Mouse (Mus musculus) myocyte (in vitro differentiated cells): Measurements from ENCODE around the gene Igfbp2. TPM values are rescaled to one million over a fixed set of nuclear protein-coding genes. Genes with fewer than 3 reads are reported as not detected.
A peak's percentile ranks its signal among the peaks of the same experiment; 100 is the strongest.

Experiments
- H3K27me3 ChIP-seq: one replicate; pipeline ENCODE4 v1.6.1; 2011; ENCODE audit not compliant: control insufficient read depth, insufficient read depth, insufficient read length
- H3K36me3 ChIP-seq: one replicate; pipeline ENCODE4 v1.6.1; 2011; ENCODE audit not compliant: control insufficient read depth, insufficient read depth
- H3K4me2 ChIP-seq: one replicate; pipeline ENCODE4 v1.6.1; 2011; ENCODE audit warnings: low read depth, control low read depth
- H3K4me3 ChIP-seq: one replicate; pipeline ENCODE4 v1.5.1; 2011; ENCODE audit warnings: mild to moderate bottlenecking, control low read depth, moderate library complexity
- H3K79me2 ChIP-seq: one replicate; pipeline ENCODE4 v1.6.1; 2011; ENCODE audit not compliant: control insufficient read depth, insufficient read depth
- H3ac ChIP-seq: one replicate; pipeline ENCODE4 v1.6.1; 2011; ENCODE audit not compliant: control insufficient read depth, insufficient read length
- CEBPB ChIP-seq: IDR thresholded peaks from 2 replicates; pipeline ENCODE4 v1.6.1; 2011; ENCODE audit warnings: mild to moderate bottlenecking, moderate library complexity; ENCODE audit not compliant: poor library complexity, insufficient read depth, severe bottlenecking
- E2F4 ChIP-seq: IDR thresholded peaks from one replicate; pipeline ENCODE4 v1.6.1; 2011; ENCODE audit warnings: mild to moderate bottlenecking, control low read depth, moderate library complexity; ENCODE audit not compliant: insufficient read depth
- MAX ChIP-seq: IDR thresholded peaks from one replicate; pipeline ENCODE4 v1.6.1; 2011; ENCODE audit warnings: low read depth, mild to moderate bottlenecking, control low read depth
- MYOD1 ChIP-seq, 3 experiments: IDR thresholded peaks; one replicate each; pipeline ENCODE4 v1.6.1; 2011; ENCODE audit warnings: control low read depth in 2 of 3, low read depth in 2 of 3, mild to moderate bottlenecking in 2 of 3, moderate library complexity in 1 of 3; ENCODE audit not compliant: insufficient read length in 2 of 3, control insufficient read depth in 1 of 3
- MYOG ChIP-seq, 3 experiments: IDR thresholded peaks; one replicate each; pipeline ENCODE4 v1.6.1; 2011; ENCODE audit warnings: control low read depth in 2 of 3, low read depth in 2 of 3, mild to moderate bottlenecking in 2 of 3; ENCODE audit not compliant: insufficient read length in 2 of 3, control insufficient read depth in 1 of 3, insufficient read depth in 1 of 3
- POLR2A ChIP-seq: IDR thresholded peaks from one replicate; pipeline ENCODE4 v1.6.1; 2011; ENCODE audit warnings: low read depth, mild to moderate bottlenecking, control low read depth, moderate library complexity; ENCODE audit not compliant: insufficient read length
- POLR2AphosphoS2 ChIP-seq: IDR thresholded peaks from one replicate; pipeline ENCODE4 v1.6.1; 2011; ENCODE audit warnings: low read depth, control low read depth; ENCODE audit not compliant: insufficient read length
- REST ChIP-seq: IDR thresholded peaks from one replicate; pipeline ENCODE4 v1.6.1; 2011; ENCODE audit warnings: mild to moderate bottlenecking, control low read depth, moderate library complexity; ENCODE audit not compliant: insufficient read depth, insufficient read length
- SRF ChIP-seq: IDR thresholded peaks from one replicate; pipeline ENCODE4 v1.6.1; 2011; ENCODE audit warnings: low read depth; ENCODE audit not compliant: control insufficient read depth, insufficient read length
- TCF12 ChIP-seq: IDR thresholded peaks from one replicate; pipeline ENCODE4 v1.6.1; 2011; ENCODE audit warnings: mild to moderate bottlenecking, control low read depth; ENCODE audit not compliant: poor library complexity, insufficient read depth, severe bottlenecking
- TCF3 ChIP-seq: IDR thresholded peaks from one replicate; pipeline ENCODE4 v1.6.1; 2011; ENCODE audit warnings: low read depth, control low read depth; ENCODE audit not compliant: insufficient read length
- USF1 ChIP-seq: IDR thresholded peaks from one replicate; pipeline ENCODE4 v1.6.1; 2011; ENCODE audit warnings: low read depth, mild to moderate bottlenecking, control low read depth, moderate library complexity
- polyA plus RNA-seq: library from polyadenylated mRNA; unstranded; fragments of >200 nt; fragmentation: generic; extraction: Trizol; gene quantifications from one replicate; pipeline ENCODE4 v1.2.1, GENCODE M21; 2012; ENCODE audit warnings: missing spikeins

The Igfbp2 gene
- polyA plus RNA-seq, 1 experiment = 83.7 TPM

DNA sequence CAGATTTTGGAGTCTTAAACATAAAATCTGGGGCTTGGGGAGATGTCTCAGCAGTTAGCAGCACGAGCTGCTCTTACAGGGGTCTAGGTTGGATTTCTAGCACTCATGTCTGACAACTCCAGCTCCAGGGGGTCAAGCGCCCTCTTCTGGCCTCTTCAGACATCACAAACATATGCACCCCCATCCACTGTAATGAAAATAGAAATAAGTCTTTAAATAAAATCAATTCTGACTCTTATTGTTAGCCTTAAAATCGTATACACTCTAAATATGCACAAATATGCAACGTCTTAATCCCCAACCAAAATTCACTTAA lies 55.0 kb downstream of the Igfbp2 start:
- no peak overlapping the region for H3ac ChIP-seq
- TF ChIP-seq TCF12 (no peak), TCF3 (no peak), USF1 (no peak), MYOD1 (IDR thresholded peaks at IDR 0.05; ENCODE audit: control insufficient read depth in 1 of 3, insufficient read length in 2 of 3, low read depth in 2 of 3) (no peak), MAX (no peak)
- no peaks in the 10 kb centered on the region for H3K36me3 ChIP-seq
- no peak overlapping the region for H3K4me3 ChIP-seq
- H3K4me2 ChIP-seq = peak overlapping the region; percentile 85
- H3K79me2 ChIP-seq = peaks cover 2% of the 10 kb centered on the region
- no peaks in the 10 kb centered on the region for H3K27me3 ChIP-seq

- Histone ChIP-seq H3ac (no peak overlapping the region), H3K4me3 (no peak overlapping the region), H3K4me2 (no peak overlapping the region), H3K27me3 (no peaks in the 10 kb centered on the region), H3K36me3 (no peaks in the 10 kb centered on the region), H3K79me2 (no peaks in the 10 kb centered on the region)
- TF ChIP-seq CEBPB (no peak), TCF3 (no peak), MYOD1 (IDR thresholded peaks at IDR 0.05; ENCODE audit: control insufficient read depth in 1 of 3, insufficient read length in 2 of 3, low read depth in 2 of 3) (no peak), E2F4 (no peak), USF1 (no peak), MYOG (IDR thresholded peaks at IDR 0.05; ENCODE audit: control insufficient read depth in 1 of 3, insufficient read depth in 1 of 3, insufficient read length in 2 of 3, low read depth in 2 of 3) (no peak), SRF (no peak), MAX (no peak), POLR2AphosphoS2 (no peak), TCF12 (no peak), REST (no peak), POLR2A (no peak)
Observed at GRCm38 (mm10) chr1:72885111-72885818, 61.0 kb downstream of the Igfbp2 start.

DNA sequence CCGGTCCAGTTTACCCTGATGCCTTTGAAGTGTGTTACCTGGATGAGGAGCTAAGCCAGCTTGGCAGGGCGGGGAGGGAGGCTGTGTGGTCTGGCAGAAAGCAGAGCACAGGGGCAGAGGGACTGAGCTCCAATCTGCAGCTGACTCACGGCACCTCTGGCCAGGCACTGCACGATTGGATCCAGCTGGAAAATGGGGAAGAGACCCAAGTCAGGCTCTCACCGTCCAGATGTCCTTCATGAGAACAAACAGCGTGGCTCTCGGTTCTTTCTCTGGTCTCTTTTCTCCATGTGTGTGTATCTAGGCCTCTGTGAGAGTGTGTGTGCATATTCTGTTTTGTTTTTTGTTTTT lies 61.5 kb downstream of the Igfbp2 start:
- Histone ChIP-seq H3K79me2 (no peaks in the 10 kb centered on the region), H3K27me3 (no peaks in the 10 kb centered on the region), H3ac (no peak overlapping the region), H3K4me3 (no peak overlapping the region), H3K36me3 (no peaks in the 10 kb centered on the region), H3K4me2 (no peak overlapping the region)
- TF ChIP-seq MYOG (IDR thresholded peaks at IDR 0.05; ENCODE audit: control insufficient read depth in 1 of 3, insufficient read depth in 1 of 3, insufficient read length in 2 of 3, low read depth in 2 of 3) (no peak), TCF12 (no peak), USF1 (no peak), MAX (no peak), CEBPB (no peak), POLR2A (no peak), POLR2AphosphoS2 (no peak), SRF (no peak), REST (no peak), TCF3 (no peak), MYOD1 (IDR thresholded peaks at IDR 0.05; ENCODE audit: control insufficient read depth in 1 of 3, insufficient read length in 2 of 3, low read depth in 2 of 3) (no peak), E2F4 (no peak)

DNA sequence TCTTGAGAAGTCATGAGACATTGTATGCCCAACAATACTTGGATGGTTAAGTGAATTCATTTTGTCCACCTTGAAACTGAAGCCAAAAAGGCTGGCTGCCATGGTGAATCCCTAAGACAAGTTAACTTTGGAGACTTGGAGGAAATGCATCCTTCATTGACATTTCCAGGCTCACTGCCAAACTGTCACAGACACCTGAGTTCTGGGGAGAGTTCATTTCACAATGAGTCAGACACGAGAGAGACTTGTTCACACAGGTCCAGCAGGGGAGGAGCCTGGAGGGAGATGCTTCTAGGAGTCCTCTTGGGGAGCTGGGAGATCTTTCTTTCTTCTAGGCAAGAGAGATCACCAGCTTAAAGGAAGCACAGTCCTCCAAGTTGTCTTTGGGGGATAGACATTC lies 63.6 kb downstream of the Igfbp2 start:
- peak overlapping the region; percentile 24 for H3K4me2 ChIP-seq
- no peaks in the 10 kb centered on the region for H3K36me3 ChIP-seq
- H3K79me2 ChIP-seq = no peaks in the 10 kb centered on the region
- H3K4me3 ChIP-seq = no peak overlapping the region
- no peaks in the 10 kb centered on the region for H3K27me3 ChIP-seq
- TF ChIP-seq POLR2A (no peak), MYOG (IDR thresholded peaks at IDR 0.05; ENCODE audit: control insufficient read depth in 1 of 3, insufficient read depth in 1 of 3, insufficient read length in 2 of 3, low read depth in 2 of 3) (no peak), REST (no peak), TCF12 (no peak), MYOD1 (IDR thresholded peaks at IDR 0.05; ENCODE audit: control insufficient read depth in 1 of 3, insufficient read length in 2 of 3, low read depth in 2 of 3) (no peak), USF1 (no peak), CEBPB (no peak)
- H3ac ChIP-seq = no peak overlapping the region

DNA sequence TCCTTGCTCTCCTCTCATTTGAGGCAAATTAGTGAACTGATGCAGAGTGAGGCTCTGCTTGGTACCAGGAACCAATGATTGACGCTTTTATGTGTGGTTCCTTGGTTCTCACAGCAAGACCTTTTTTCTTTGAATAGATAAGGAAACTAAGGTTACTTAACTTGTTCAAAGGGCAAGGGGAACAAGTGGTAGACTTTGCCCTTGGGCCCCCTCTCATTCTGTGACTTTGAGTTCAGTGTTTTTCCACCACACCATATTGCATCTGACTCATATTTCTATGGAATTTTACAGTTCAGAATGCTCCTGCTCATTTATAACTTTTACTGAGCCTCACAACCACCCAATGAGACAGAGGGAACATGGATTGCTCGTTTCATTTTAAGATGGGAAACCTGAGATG lies 71.5 kb downstream of the Igfbp2 start:
- Histone ChIP-seq H3ac (no peak overlapping the region), H3K79me2 (no peaks in the 10 kb centered on the region), H3K4me3 (no peak overlapping the region), H3K4me2 (no peak overlapping the region), H3K27me3 (no peaks in the 10 kb centered on the region), H3K36me3 (no peaks in the 10 kb centered on the region)
- TF ChIP-seq USF1 (no peak), TCF3 (no peak), MYOG (IDR thresholded peaks at IDR 0.05; ENCODE audit: control insufficient read depth in 1 of 3, insufficient read depth in 1 of 3, insufficient read length in 2 of 3, low read depth in 2 of 3) (no peak), MAX (no peak), E2F4 (no peak), TCF12 (no peak), CEBPB (no peak), REST (no peak), SRF (no peak), MYOD1 (IDR thresholded peaks at IDR 0.05; ENCODE audit: control insufficient read depth in 1 of 3, insufficient read length in 2 of 3, low read depth in 2 of 3) (no peak), POLR2AphosphoS2 (no peak)
